Mouse (Mus musculus) kidney, postnatal 0 days (tissue): ENCODE data around the gene Ptpra. TPM values are rescaled to one million over a fixed set of nuclear protein-coding genes. Genes with fewer than 3 reads are reported as not detected.
"Not testable (repeated sequence)": the region's sequence is repeated elsewhere in the genome, so short reads cannot be mapped to it uniquely, and the experiment has no call there.

Source experiments
- ATAC-seq: fragments of 200-750 bp; cut with Nextera tagmentation; replicated peaks from 2 replicates; pipeline ENCODE4 v1.8.0; 2017; ENCODE audit warnings: low read depth, moderate number of reproducible peaks, moderate TSS enrichment, moderate library complexity; ENCODE audit not compliant: low FRiP score
- DNase-seq: peaks from one replicate; pipeline ENCODE4 v3.0.0-alpha.2; 2016; ENCODE audit warnings: low spot score
- H3K27ac ChIP-seq: fragments of 300-500 bp; sonication (generic); 2 replicates; pipeline ENCODE4 v1.5.1; 2014; ENCODE audit warnings: mild to moderate bottlenecking
- H3K27me3 ChIP-seq: fragments of 300-500 bp; sonication (generic); 2 replicates; pipeline ENCODE4 v1.6.1; 2014; ENCODE audit warnings: low read length, mixed read lengths; ENCODE audit not compliant: insufficient read depth
- H3K36me3 ChIP-seq: fragments of 300-500 bp; sonication (generic); 2 replicates; pipeline ENCODE4 v1.6.1; 2014; ENCODE audit warnings: low read length, mixed read lengths; ENCODE audit not compliant: insufficient read depth
- H3K4me1 ChIP-seq: fragments of 300-500 bp; sonication (generic); replicated peaks from 2 replicates; pipeline ENCODE4 v1.6.1; 2014; ENCODE audit warnings: antibody characterized with exemption, low read length, mixed read lengths; ENCODE audit not compliant: insufficient read depth
- H3K4me2 ChIP-seq: fragments of 300-500 bp; sonication (generic); 2 replicates; pipeline ENCODE4 v1.6.1; 2014; ENCODE audit warnings: mild to moderate bottlenecking, low read length, moderate library complexity, mixed read lengths
- H3K4me3 ChIP-seq: fragments of 300-500 bp; sonication (generic); replicated peaks from 2 replicates; pipeline ENCODE4 v1.5.1; 2014; ENCODE audit warnings: low read depth, low read length
- H3K9ac ChIP-seq: fragments of 300-500 bp; sonication (generic); 2 replicates; pipeline ENCODE4 v1.6.1; 2014; ENCODE audit warnings: low read depth, low read length
- H3K9me3 ChIP-seq: fragments of 300-500 bp; sonication (generic); replicated peaks from 2 replicates; pipeline ENCODE4 v1.6.1; 2016; ENCODE audit warnings: low read length, inconsistent platforms, mixed read lengths
- CTCF ChIP-seq: IDR thresholded peaks from 2 replicates; pipeline ENCODE4 v1.5.1; 2016; ENCODE audit warnings: antibody characterized with exemption, low read depth, mild to moderate bottlenecking, moderate library complexity
- WGBS: fragments of 180-500 bp; shearing (Covaris S2); extraction: QIAGEN DNeasy Blood & Tissue Kit; methylation state at CpG from one replicate; pipeline ENCODE4 v1.1.7; 2014; 5-methylcytosine and 5-hydroxymethylcytosine counted together
- polyA plus RNA-seq: library from polyadenylated mRNA; unstranded; fragments of >200 nt; fragmentation: Nextera tagmentation; extraction: Ambion mirVana; gene quantifications from 2 replicates; pipeline ENCODE4 v1.2.1, GENCODE M21; 2015

The Ptpra gene
- polyA plus RNA-seq, 1 experiment from 2014 or later: 80.3 TPM

DNA sequence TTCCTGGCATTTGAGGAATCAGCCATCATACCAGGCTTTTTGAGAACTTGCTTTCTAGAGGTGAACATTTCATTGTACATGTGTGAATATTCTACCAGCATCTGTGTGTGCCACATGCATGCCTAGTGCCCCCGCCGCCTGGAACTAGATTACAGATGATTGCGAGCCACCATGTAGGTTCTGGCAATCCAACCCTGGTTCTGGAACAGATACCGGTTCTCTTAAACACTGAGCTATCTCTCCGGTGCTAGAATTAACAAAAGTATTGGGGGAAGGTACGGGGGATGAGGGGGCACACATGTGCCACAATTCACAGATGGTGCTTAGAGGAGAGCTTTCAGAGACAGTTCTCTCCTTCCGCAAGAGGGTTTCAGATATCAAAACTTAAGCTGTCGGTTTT, 63.8 kb downstream of the Ptpra start:
- DNase-seq (no peak), ATAC-seq (no peak)
- H3K9ac ChIP-seq: no peak overlapping the region
- TF ChIP-seq CTCF: no peak
- H3K4me1 ChIP-seq: no peaks in the 10 kb centered on the region
- H3K36me3 ChIP-seq: no peaks in the 10 kb centered on the region
- H3K4me3 ChIP-seq: no peak overlapping the region
- no peak overlapping the region for H3K27ac ChIP-seq
- no peaks in the 10 kb centered on the region for H3K9me3 ChIP-seq
- no peak overlapping the region for H3K4me2 ChIP-seq
- no peaks in the 10 kb centered on the region for H3K27me3 ChIP-seq
- 85% methylated on average over 8 of the region's 8 CpGs for WGBS

GRCm38 (mm10) chr2:130515791-130516190, 65.7 kb downstream of the Ptpra start:
- H3K27me3 ChIP-seq: no peaks in the 10 kb centered on the region
- no peak overlapping the region for H3K9ac ChIP-seq
- H3K4me2 ChIP-seq: no peak overlapping the region
- H3K36me3 ChIP-seq: peaks cover 7% of the 10 kb centered on the region; the same call in 1 of the 2 replicates
- no peak overlapping the region for H3K4me3 ChIP-seq
- ATAC-seq (no peak), DNase-seq (no peak)
- H3K9me3 ChIP-seq: no peaks in the 10 kb centered on the region
- no peak for TF ChIP-seq CTCF
- H3K4me1 ChIP-seq: no peaks in the 10 kb centered on the region
- 84% methylated on average over 5 of the region's 5 CpGs for WGBS
- no peak overlapping the region for H3K27ac ChIP-seq

GRCm38 (mm10) chr2:130521927-130522326, 71.8 kb downstream of the Ptpra start:
- 92% methylated on average over 2 of the region's 2 CpGs for WGBS
- TF ChIP-seq CTCF: no peak
- Histone ChIP-seq H3K4me3 (no peak overlapping the region), H3K4me1 (no peaks in the 10 kb centered on the region), H3K36me3 (peaks cover 34% of the 10 kb centered on the region), H3K9ac (no peak overlapping the region), H3K27me3 (no peaks in the 10 kb centered on the region), H3K27ac (no peak overlapping the region), H3K9me3 (no peaks in the 10 kb centered on the region), H3K4me2 (no peak overlapping the region)
- no peak for DNase-seq
- no peak for ATAC-seq

- H3K4me1 ChIP-seq, DNase-seq, H3K27ac ChIP-seq, H3K4me2 ChIP-seq, ATAC-seq, H3K9ac ChIP-seq, H3K9me3 ChIP-seq, H3K27me3 ChIP-seq, H3K4me3 ChIP-seq: not testable (repeated sequence)
- 91% methylated on average over 3 of the region's 4 CpGs for WGBS
- peaks cover 31% of the 10 kb centered on the region for H3K36me3 ChIP-seq
Measured at GRCm38 (mm10) chr2:130525480-130525879, 75.4 kb downstream of the Ptpra start.

DNA sequence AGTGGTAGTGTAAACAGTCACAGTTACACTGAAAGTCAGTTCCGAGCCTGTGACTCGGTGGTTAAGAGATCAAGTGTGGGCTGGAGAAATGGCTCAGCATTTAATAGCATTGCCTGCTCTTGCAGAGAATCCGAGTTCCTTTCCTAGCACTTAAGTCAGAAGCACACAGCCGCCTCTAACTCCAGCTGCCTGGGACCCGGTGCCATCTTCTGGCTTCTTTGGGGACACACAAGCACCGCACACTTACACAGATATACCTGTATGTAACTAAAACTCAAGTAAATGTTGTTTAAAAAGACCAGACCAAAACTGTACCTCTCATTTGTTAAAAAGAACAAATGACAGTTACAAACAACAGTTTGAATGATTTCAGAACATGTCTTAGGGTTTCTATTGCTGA, 78.4 kb downstream of the Ptpra start:
- Histone ChIP-seq H3K4me1 (no peaks in the 10 kb centered on the region), H3K27ac (no peak overlapping the region), H3K4me3 (no peak overlapping the region), H3K36me3 (peaks cover 18% of the 10 kb centered on the region), H3K9me3 (no peaks in the 10 kb centered on the region), H3K9ac (no peak overlapping the region), H3K27me3 (no peaks in the 10 kb centered on the region), H3K4me2 (no peak overlapping the region)
- TF ChIP-seq CTCF: peak; percentile 32; the same call in 1 of the 2 replicates
- DNase-seq (no peak), ATAC-seq (no peak)
- WGBS: 83% methylated on average over 6 of the region's 6 CpGs

DNA sequence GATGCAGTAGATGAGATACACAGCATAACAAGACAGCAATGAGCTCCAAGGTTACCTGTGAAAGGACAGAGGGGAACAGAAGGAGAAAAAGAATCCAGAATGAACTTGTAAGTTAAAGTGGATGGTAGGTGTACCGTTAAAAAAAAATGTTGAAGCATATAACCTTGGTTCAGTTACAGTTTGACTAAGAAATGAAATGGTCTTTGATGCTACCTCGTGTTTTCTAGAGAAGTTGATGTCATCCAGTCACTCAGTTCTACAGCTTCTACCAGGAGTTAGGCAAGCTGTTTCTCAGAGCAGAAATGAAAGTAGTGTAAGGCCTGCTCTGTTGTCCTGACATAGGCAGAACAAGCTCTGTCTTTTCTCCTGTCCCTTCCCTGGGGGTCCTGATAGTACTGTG, 79.2 kb downstream of the Ptpra start:
- DNase-seq (no peak), ATAC-seq (no peak)
- WGBS: 92% methylated on average over 2 of the region's 2 CpGs
- H3K4me1 ChIP-seq: no peaks in the 10 kb centered on the region
- H3K4me2 ChIP-seq: no peak overlapping the region
- no peak for TF ChIP-seq CTCF
- H3K4me3 ChIP-seq: no peak overlapping the region
- no peaks in the 10 kb centered on the region for H3K9me3 ChIP-seq
- no peaks in the 10 kb centered on the region for H3K27me3 ChIP-seq
- peaks cover 15% of the 10 kb centered on the region for H3K36me3 ChIP-seq
- H3K27ac ChIP-seq: no peak overlapping the region
- H3K9ac ChIP-seq: no peak overlapping the region

- Histone ChIP-seq H3K4me1 (no peaks in the 10 kb centered on the region), H3K27me3 (no peaks in the 10 kb centered on the region), H3K9ac (no peak overlapping the region), H3K27ac (no peak overlapping the region), H3K9me3 (no peaks in the 10 kb centered on the region), H3K4me3 (no peak overlapping the region), H3K36me3 (peaks cover 17% of the 10 kb centered on the region), H3K4me2 (no peak overlapping the region)
- TF ChIP-seq CTCF: no peak
- DNase-seq (no peak), ATAC-seq (no peak)
- WGBS: 89% methylated on average over 7 of the region's 7 CpGs
Measured at GRCm38 (mm10) chr2:130529925-130530324, 79.8 kb downstream of the Ptpra start.
